Mouse (Mus musculus) B cell, adult 62 days (primary cell): ENCODE measurements around the gene Robo1. TPM values are rescaled to one million over a fixed set of nuclear protein-coding genes. Genes with fewer than 3 reads are reported as not detected.

ENCODE experiments used
- total RNA-seq: library from RNA; stranded (reverse); gene quantifications from 4 replicates; pipeline ENCODE4 v1.2.4, GENCODE M21; 2023

Robo1 gene
- total RNA-seq: 0.31 to 0.60 TPM (median 0.38 TPM) in 4 replicates

GRCm38 (mm10) chr16:72307537-72308330, at the start of gene Robo1:
Gene Robo1 (plus strand): TSS chr16:72308306.

